Mouse (Mus musculus): ENCODE measurements at regions not wholly inside any gene's neighbourhood (a gene's known extent, or its start where the extent isn't known, plus 50 kb on each side); places are given as distances from the start of the nearest gene placed in this dataset.

DNA sequence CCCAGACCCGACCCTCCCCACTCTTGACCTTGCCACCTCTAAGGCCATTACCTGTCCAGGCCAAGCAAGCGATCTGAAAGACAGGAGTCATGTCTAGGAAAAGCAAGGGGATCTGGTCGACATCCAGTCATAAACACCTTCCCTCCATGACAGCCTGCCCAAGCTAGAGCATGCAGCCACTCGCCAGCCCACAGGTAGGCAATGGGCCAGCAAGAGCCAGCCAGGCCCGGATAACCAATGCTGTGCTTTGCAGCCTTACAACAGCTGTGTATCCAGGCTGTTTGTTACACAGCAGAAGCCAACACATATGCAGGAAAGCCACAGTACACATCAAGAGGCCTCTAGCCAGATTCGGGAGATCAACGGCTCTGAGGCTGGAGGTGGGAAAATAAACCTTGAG, 57.3 kb upstream of the A430005L14Rik start:
- Histone ChIP-seq H3K9ac (ENCODE audit: low read depth, low read length) (no peak overlapping the region), H3K4me1 (replicated peaks; ENCODE audit: insufficient read depth, low read length) (no peaks in the 10 kb centered on the region), H3K36me3 (ENCODE audit: insufficient read depth, low read length) (no peaks in the 10 kb centered on the region), H3K4me2 (ENCODE audit: low read length) (no peak overlapping the region), H3K27ac (no peak overlapping the region), H3K9me3 (replicated peaks; ENCODE audit: low read length) (no peaks in the 10 kb centered on the region), H3K4me3 (replicated peaks; ENCODE audit: low read depth, low read length) (no peak overlapping the region), H3K27me3 (ENCODE audit: insufficient read depth, low read length) (no peaks in the 10 kb centered on the region)
- 77% methylated on average over 7 of the region's 7 CpGs for WGBS
- DNase-seq (ENCODE audit: low spot score): no peak
- no peak for ATAC-seq (replicated peaks; ENCODE audit: low FRiP score, low read depth)
- no peak for TF ChIP-seq CTCF (IDR thresholded peaks at IDR 0.05; ENCODE audit: low read depth)

DNA sequence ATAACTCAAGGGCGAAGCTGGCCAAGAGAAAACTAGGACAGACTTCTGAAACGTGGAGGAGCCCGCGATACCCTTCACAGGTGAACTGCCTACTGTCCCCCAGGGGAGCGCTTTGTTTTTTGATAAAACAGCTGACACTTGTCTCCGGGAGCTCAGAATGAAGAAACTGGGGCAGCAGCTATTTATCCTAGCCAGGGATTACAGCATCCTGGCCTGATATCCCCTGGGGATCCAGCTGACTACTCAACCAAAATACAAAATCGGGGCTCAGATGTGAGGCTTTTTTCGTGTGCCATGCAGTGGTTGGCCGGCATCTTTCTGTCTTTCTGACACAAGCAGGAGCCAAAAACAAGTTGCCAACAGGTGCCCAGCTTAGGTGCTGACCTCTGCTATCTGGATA, 52.0 kb upstream of the A430005L14Rik start:
- TF ChIP-seq CTCF (IDR thresholded peaks at IDR 0.05; ENCODE audit: low read depth): no peak
- no peaks in the 10 kb centered on the region for H3K9me3 ChIP-seq (replicated peaks; ENCODE audit: low read length)
- no peaks in the 10 kb centered on the region for H3K4me1 ChIP-seq (replicated peaks; ENCODE audit: insufficient read depth, low read length)
- no peaks in the 10 kb centered on the region for H3K27me3 ChIP-seq (ENCODE audit: insufficient read depth, low read length)
- WGBS: 83% methylated on average over 9 of the region's 9 CpGs
- H3K27ac ChIP-seq: no peak overlapping the region
- H3K9ac ChIP-seq (ENCODE audit: low read depth, low read length): no peak overlapping the region
- ATAC-seq (replicated peaks; ENCODE audit: low FRiP score, low read depth) (no peak), DNase-seq (ENCODE audit: low spot score) (no peak)
- H3K36me3 ChIP-seq (ENCODE audit: insufficient read depth, low read length): no peaks in the 10 kb centered on the region
- no peak overlapping the region for H3K4me3 ChIP-seq (replicated peaks; ENCODE audit: low read depth, low read length)
- H3K4me2 ChIP-seq (ENCODE audit: low read length): no peak overlapping the region

DNA sequence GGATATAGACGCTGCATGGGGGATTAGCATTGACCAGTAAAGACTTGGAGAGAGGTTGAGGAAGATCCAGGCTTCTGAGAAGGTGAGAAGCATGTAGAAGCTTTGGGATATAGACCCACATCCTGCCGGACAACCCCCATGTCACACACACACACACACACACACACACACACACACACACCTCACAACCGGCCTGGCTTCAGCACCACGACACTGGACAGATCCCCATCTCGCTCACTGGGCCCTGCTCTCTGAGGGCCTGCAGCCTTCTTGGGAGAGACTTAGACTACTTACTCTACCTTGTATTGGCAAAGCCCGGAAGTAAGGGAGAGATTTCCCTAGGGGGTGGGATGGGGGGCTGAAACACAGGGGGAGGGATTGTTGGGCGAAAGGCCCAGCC, 51.5 kb upstream of the A430005L14Rik start:
- Histone ChIP-seq H3K9ac (ENCODE audit: low read depth, low read length) (no peak overlapping the region), H3K9me3 (replicated peaks; ENCODE audit: low read length) (no peaks in the 10 kb centered on the region), H3K27me3 (ENCODE audit: insufficient read depth, low read length) (no peaks in the 10 kb centered on the region), H3K27ac (no peak overlapping the region), H3K4me1 (replicated peaks; ENCODE audit: insufficient read depth, low read length) (no peaks in the 10 kb centered on the region), H3K4me3 (replicated peaks; ENCODE audit: low read depth, low read length) (no peak overlapping the region), H3K36me3 (ENCODE audit: insufficient read depth, low read length) (no peaks in the 10 kb centered on the region), H3K4me2 (ENCODE audit: low read length) (no peak overlapping the region)
- no peak for ATAC-seq (replicated peaks; ENCODE audit: low FRiP score, low read depth)
- WGBS: 38% methylated on average over 6 of the region's 7 CpGs
- no peak for TF ChIP-seq CTCF (IDR thresholded peaks at IDR 0.05; ENCODE audit: low read depth)
- DNase-seq (ENCODE audit: low spot score): no peak
